Mouse (Mus musculus) activated CD4-positive, CD25-positive, alpha-beta regulatory T cell, adult 4 months (primary cell): Measurements from ENCODE around the gene Ins2. TPM values are rescaled to one million over a fixed set of nuclear protein-coding genes. Genes with fewer than 3 reads are reported as not detected.

Experiments
- ATAC-seq: one replicate; pipeline ENCODE4 v1.8.0; 2017
- polyA plus RNA-seq, 2 experiments: library from polyadenylated mRNA; unstranded; fragments of 100-300 nt; shearing (Covaris generic); gene quantifications; one replicate each; pipeline ENCODE4 v1.2.1; 2017

The Ins2 gene
- polyA plus RNA-seq = not detected

DNA sequence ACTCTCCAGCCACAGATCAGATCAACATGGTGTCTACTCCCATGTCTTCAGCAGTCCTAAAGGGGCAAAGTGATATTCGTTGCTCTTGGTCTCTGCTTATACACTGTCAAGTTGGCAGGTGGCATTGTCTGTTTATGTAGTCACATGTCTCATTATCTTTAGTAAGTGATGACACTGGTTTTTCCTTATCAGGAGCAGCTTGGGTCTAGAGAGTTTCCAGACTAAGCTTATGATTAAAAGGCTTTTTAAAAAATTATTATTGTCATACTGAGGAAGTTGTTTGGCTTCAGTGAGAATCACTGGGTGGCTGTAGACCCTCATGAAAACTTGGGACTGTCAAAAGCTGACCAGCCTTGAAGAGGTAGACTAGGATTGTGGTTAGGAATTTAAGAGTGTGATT lies at the start of gene Ins2:
Ins2 (minus strand) TSS at position 101 of the 400 bp plus-strand sequence.
- ATAC-seq = no peak

- no peak for ATAC-seq
These were observed 49.6 kb upstream of the Ins2 start for GRCm38 (mm10) chr7:142792650-142793275.

DNA sequence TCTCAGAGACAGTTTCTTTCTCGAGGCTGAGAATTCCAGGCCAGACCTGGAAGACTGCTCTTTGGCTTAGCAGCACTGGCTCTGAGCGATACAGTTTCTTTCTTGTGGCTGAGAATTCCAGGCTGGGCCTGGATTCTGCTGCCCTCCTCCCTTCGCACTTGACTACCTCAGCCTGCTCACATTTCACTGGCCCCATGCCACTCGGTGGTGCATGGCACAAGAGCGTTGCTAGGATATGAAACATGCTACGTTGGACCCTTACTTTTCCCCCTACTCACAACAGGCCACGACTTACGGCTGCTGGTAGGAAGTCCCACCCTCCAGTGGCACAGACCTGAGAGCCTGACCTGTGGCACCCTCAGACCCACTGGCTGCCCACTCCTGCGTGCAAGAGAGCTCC lies 46.5 kb upstream of the Ins2 start:
- ATAC-seq = no peak

GRCm38 (mm10) chr7:142737772-142738171 lies 5.4 kb downstream of the Ins2 start:
- no peak for ATAC-seq

DNA sequence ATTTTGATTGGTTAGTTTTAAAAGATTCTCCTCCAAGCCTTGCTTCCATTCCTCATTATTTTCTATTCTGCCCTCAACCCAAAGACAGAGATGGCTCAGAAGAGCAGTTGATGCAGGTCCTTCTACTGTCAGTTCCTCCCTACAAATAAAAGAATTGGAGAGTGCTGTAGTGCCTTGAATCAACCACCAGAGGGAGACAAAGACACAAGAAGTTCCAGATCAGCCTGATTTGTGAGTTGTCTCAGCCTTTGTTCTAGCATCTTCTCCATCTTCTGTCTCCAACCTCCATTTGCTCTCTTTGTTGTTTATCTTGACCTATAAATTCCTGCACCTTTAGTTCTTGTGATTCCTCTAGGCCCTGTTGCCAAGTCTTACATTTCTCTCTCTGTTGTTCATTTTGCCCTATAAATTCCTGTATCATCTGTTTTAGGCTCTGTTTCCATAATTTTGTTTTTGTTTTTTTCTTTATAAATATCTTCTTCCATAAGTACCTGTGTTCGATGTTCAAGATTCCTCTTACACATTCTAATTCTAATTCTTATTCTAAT lies 6.2 kb downstream of the Ins2 start:
- peak; percentile 71 for ATAC-seq

GRCm38 (mm10) chr7:142725973-142726372 lies 17.2 kb downstream of the Ins2 start:
- no peak for ATAC-seq

DNA sequence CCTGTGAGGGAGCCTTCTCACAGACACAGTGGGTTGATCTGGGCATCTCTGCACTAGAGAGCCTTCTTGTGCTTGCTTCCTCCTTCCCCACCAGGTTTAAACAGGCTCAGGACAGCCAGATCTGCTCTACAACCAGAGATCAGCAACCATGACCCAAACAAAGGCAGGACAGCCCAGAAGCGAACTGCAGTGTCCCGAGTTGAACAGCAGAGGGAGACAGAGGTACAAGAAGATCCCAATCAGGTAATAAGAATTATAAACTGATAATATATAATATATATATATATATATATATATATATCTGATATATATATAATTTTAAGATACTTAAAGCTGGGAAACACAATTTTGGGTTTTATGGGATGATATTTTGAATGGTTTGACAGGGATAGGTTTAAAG lies 22.5 kb downstream of the Ins2 start:
- no peak for ATAC-seq

GRCm38 (mm10) chr7:142714783-142715498 lies 28.2 kb downstream of the Ins2 start:
- no peak for ATAC-seq

- no peak for ATAC-seq
These were observed 36.3 kb downstream of the Ins2 start for GRCm38 (mm10) chr7:142706873-142707272.

DNA sequence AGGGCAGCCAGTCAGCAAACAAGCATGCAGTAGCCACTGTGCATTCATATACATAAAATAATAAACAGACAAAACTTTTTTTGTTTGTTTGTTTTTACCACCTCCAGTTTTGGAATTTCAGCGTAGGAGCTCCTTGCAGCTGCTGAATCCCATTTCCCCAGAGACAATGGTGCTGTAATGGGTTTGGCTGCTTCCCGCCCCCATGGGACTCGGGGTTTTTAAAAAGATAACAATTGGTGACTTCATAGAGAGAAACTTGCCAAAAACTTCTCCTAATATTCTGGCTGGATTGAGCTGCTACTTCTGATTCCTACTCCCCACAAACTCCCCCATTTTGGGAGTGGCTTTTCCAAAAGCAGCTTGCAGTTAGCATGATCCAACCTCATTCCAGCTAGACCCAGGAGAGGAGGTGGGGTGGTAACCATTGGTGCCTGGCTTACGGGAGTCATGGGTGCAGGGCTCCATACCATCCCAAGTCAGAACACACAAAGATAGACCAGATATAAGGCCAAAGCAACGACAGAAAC lies 43.8 kb downstream of the Ins2 start:
- ATAC-seq = no peak

GRCm38 (mm10) chr7:142678611-142679010 lies 64.6 kb downstream of the Ins2 start:
- ATAC-seq = no peak

DNA sequence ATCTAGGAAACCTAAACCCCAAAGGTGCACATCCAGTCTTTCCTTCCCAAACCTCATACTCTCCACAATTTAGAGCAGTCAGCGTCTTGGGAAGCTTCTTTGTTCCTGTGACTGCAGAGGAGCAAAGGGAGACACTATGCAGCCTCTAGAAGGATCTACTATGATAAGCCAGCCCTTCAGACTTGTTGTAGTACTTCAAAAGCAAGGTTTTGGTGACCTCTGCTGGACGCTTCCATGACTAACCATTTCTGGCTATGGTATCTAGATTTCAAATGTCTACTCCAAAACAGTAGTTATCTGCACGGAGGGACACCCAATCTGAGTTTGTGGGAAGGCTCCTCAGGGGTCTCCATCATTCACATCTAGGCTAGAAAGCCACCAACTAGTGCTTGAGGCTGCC lies 67.5 kb downstream of the Ins2 start:
- no peak for ATAC-seq

GRCm38 (mm10) chr7:142675141-142675540 lies 68.0 kb downstream of the Ins2 start:
- ATAC-seq = no peak

DNA sequence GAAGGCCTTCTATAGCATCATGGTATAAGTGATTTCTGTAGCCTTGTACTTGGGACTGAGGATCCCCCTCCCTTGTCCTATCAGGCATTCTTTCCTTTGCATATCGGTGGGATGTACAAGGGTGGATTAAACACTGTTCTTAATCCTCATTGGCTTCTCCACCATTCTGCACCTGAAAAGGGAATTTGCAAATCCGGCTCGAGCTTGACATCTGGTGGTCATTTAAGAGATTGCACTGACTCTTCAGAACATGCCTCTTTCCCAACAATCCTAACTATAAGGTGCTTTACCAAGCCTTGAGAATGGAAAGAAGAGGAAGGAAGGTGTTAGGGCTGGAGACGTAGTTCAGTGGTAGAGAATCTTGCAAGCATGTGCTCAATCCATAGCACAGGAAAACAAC lies 71.1 kb downstream of the Ins2 start:
- ATAC-seq = peak; percentile 28

- ATAC-seq = no peak
These were observed 72.1 kb downstream of the Ins2 start for GRCm38 (mm10) chr7:142671067-142671466.

DNA sequence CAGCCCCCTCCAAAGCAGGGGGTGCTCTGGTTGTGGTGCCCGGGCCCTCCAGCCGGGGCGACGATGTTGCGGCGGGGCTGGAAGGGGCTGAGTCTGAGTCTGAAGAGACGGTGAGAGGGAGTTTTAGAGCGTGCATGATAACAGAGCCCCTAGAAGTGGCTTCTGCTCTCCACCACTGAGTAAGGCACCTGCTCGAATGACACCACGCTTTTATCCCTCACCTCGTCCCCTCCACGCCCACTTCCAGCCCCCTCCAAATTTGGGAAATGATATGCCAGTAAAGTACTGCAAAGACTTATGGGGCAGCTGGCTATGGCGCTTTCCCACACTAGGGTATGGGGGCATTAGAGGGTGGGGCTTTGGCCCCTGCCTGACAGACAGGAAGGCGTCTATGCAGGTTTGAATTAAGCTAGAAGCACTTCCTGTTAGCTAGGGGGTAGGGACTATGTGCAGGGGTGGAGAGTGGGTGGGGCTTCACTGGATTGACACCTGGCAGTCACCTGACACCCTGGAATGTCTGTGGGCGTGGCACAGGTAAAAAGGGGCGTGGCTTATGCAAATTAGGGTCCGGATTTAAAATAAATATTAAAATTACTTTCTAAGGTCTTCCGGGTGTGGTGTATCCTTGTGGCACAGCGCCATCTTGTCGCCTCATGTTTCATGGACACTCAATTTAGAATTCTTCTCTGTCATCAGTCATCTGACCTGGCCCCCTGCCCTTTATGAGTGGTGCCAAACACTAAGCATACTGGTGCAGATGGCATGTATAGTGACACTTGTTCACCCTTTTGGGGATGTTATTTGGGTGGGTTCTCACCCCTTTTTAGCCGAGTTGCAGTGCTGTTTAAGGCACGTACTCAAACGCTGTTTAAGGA lies 73.2 kb downstream of the Ins2 start, which contains the start of gene Gm49394:
Gm49394 (minus strand) TSS at position 192 of the 875 bp plus-strand sequence.
- ATAC-seq = no peak

DNA sequence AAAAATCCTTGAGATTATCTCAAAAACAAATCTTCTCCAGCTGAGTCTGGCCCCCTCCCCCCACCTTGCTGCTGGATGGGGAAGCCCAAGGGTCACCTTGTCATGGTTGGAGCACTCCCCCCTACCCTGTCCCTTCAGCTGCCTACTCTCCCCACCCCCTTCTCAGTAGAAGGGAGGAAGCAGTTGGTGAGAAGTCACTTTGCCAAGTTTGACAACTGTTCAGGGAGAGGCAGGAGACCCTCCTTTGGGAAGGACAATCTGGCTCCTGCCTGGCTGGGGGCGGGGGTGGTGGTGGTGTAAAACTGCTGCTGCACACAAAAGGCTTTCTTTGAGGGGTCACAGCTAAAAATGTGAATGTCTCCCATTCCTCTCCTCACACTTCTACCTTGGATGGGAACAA lies 74.9 kb downstream of the Ins2 start:
- no peak for ATAC-seq

- no peak for ATAC-seq
These were observed 75.7 kb downstream of the Ins2 start for GRCm38 (mm10) chr7:142667521-142667920.

DNA sequence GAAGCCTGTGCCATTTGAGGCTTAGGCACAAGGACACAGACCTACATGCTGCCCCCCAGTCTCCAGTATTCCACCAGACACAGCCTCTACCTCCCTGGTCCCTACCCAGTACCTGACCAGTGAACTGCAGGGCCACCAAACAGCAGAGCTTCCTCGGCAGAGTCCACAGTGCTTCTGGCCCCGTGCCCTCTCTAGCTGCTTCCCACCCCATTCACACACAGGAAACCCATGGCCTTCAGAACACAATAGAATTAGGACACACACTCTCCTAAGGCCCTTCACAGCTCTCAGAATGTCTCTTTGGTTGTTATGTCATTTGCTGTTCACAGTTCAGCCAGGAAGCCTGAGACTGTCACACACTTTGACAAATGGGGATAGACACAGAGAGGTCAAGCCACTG lies 76.5 kb downstream of the Ins2 start, which contains the start of gene Igf2:
Igf2 (minus strand) TSS at position 158 of the 400 bp plus-strand sequence.
- no peak for ATAC-seq

DNA sequence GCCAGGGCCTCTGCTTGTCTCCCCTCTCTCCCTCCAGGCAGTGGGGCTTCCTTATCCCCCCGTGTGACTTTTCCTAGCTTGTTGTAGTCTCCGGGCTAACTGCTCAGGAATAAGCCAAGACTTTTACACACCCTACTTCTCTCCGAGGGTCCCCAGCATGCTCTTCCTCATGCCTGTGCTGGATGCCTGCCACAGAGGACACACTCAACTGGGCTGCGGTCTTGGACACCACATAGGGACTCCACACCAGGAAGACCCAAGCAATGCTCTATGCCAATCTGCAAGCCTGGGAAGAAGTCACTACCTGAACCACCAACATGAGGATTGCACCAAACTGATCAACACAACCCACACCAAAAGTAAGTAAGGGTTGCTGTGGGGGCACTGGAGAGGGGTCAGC lies 77.1 kb downstream of the Ins2 start:
- no peak for ATAC-seq

- ATAC-seq = no peak
These were observed 77.8 kb downstream of the Ins2 start for GRCm38 (mm10) chr7:142665364-142665763.

- ATAC-seq = no peak
These were observed 78.6 kb downstream of the Ins2 start for GRCm38 (mm10) chr7:142664465-142665029.
